Mouse (Mus musculus): ENCODE measurements around the gene Mpg. TPM values are rescaled to one million over a fixed set of nuclear protein-coding genes. Genes with fewer than 3 reads are reported as not detected.
A peak's percentile ranks its signal among the peaks of the same experiment; 100 is the strongest.
"Not testable (repeated sequence)": the region's sequence is repeated elsewhere in the genome, so short reads cannot be mapped to it uniquely, and the experiment has no call there.

The Mpg gene
- total RNA-seq, 1 experiment from 2014 or later = 14.1 TPM

DNA sequence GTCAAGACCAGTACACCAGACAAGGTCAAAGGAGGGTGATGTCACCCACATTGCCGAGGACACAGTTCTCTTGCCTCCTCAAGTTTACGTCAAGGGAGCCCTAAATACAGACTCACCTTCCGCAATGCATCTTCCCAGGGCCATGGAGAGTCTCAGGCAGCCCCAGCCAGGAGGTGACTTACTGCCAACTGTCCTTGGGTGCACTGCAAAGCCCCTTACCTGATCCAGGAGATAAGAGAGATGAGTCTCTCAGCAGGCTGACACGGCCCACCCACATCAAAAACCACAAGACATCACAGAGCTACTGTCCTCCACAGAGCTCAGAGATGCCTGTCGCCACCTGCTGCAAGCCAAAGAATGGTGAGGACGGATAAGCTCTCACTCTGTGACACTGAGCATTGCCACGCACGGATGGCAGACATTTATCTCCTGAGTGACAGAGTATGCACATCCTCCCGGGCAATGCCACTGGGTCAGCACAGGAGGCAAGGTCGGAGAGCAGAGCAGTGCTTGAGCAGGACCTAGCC is 26.2 kb upstream of the Mpg start, which contains the start of gene Il9r:
Il9r (minus strand) TSS at position 205 of the 527 bp plus-strand sequence.
- ATAC-seq (ENCODE audit: extremely low read depth, insufficient number of reproducible peaks, low FRiP score, poor library complexity, severe bottlenecking) = no peak

DNA sequence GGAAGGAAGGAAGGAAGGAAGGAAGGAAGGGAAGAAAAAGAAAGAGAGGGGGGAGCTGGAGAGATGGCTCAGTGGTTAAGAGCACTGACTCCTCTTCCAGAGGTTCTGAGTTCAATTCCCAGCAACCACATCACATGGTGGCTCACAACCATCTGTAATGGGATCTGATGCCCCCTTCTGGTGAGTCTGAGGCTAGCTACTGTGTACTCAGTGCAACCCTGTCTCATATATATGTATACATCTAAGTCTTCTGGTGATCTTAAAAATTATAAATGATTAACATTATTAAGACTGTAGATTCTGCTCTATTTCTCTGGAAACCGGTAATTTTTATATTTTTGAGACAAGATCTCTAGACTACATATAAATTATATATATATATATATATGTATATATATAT is 25.3 kb upstream of the Mpg start:
- ATAC-seq (ENCODE audit: extremely low read depth, insufficient number of reproducible peaks, low FRiP score, poor library complexity, severe bottlenecking) = not testable (repeated sequence)

DNA sequence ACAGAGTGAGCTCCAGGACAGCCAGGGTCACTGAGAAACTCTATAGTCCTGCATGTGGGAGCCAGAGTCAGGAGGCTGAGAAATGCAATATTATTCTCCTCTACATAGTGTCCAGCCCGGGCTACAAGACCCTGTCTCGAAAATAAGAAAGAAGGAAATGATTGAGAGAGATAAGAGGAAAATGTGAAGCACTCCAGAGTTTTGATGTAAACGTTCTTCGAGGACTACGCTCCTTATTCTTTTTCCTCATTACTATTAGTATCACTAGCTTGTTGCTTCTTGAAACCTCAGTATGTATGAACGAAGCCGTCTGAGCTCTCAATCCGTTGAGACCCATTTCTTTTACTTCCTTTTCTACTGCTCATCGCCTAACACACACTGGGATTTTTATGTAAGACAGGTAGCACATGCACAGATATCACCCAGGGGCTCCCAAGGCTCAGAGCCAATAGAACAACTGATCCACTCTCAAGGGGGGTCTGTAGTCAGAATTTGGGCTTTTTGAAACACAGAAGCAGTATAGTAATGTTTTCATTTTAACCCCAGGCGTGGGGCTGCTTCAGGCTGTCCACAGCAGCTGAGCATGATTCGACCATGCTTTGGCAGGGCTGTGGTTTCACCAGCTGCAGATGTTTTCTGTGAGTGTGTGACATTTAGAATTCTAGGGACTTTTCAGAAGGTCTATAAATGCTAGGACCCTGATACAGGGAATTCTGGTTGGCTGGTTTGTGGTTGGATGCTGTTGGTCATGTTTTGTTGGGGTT is 24.2 kb upstream of the Mpg start:
- ATAC-seq (ENCODE audit: extremely low read depth, insufficient number of reproducible peaks, low FRiP score, poor library complexity, severe bottlenecking) = no peak

DNA sequence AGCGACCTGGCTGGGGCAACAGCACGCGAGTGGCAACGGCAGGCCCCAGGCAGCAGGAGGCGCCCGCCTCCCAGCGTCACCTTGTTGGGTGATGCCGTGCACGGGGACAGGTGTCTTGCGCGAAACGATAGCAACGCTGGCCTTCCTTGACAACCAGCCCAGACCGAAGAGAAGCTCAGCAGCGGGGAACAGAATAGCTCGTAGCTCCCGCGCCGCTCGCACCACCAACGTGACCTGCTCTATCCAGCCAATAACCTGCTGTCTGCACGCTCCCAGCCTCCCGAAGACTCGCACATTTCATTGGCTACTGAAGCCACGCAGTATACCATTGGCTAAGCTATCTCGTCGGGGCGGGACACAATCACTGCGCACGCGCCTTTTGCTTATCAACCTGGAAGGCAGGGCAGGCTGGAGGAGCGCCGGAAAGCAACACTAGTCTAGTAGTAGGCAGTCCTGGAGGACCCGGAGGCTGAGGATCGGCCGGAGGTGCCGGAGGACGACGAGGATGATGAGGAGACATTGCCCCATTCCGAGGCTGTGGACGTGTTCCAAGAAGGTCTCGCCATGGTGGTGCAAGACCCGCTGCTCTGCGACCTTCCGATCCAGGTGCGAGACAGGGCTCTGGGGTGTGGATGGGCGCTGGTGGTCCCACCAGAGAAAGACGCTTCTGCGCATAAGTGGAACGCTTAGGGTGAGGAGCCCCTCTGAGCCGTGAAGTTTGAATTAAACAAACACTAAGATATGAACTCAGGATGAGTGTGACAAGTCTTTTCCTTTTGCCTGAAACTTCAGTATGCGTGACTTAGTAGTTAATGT is 21.0 kb upstream of the Mpg start, which contains the start of gene Snrnp25:
Snrnp25 (plus strand) TSS at position 358 of the 816 bp plus-strand sequence.
- ATAC-seq (ENCODE audit: extremely low read depth, insufficient number of reproducible peaks, low FRiP score, poor library complexity, severe bottlenecking) = peak; percentile 97

DNA sequence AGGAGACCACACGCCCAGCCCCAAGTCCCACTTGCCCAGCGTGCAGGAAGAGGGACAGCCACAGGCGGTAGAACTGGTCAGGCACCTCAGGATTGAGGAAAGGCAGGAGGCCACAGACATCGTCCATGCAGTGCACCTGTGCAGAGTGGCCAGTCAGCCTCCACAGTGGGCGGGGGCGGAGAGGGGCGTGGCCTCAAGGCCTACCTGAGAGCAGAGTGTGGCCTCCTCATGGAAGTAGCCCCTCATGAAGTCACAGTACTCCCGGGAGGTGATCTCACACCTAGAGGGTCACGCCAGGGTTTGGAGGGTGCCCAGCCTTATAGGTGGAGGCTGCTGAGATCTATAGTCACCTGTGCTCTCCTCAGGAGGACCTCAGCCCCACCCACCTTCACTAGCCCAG is 15.7 kb upstream of the Mpg start:
- ATAC-seq (ENCODE audit: extremely low read depth, insufficient number of reproducible peaks, low FRiP score, poor library complexity, severe bottlenecking) = no peak

DNA sequence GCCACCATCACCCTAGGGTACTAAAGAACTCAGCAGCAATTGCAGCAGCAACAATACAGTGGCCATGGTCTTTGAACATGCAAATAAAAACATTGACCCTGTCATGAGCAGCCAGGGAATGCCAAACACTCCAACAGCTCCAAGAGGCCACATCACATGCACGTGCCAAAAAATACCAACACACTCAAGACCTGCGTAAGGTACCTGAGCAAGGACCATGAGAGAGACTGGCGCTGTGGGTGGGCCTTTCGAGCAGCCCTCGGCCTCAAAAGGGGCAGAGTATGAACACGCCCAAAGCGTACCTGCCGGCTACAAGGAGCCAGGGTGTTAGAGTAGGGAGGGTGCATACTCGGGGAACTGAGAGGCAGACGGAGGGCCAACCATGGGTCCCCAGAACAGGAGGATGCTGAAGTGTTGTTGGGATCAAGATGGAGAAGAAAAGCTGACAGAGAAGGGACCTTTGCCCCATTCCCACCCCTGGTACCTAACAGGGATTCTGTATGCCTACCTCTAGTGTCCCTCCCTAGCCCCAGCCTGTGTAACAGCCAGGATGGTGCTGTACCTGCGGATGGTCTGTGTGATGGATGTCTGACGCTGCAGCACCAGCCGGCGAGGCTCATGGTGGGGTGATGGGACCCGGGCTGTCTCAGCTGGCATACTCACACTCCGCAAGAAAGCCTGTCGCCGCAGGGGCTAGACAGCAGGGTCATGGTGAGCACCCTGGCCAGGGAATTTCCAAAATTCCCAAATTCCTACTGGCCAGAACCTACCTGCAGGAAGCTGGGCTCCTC is 10.7 kb upstream of the Mpg start:
- no peak for ATAC-seq (ENCODE audit: extremely low read depth, insufficient number of reproducible peaks, low FRiP score, poor library complexity, severe bottlenecking)

DNA sequence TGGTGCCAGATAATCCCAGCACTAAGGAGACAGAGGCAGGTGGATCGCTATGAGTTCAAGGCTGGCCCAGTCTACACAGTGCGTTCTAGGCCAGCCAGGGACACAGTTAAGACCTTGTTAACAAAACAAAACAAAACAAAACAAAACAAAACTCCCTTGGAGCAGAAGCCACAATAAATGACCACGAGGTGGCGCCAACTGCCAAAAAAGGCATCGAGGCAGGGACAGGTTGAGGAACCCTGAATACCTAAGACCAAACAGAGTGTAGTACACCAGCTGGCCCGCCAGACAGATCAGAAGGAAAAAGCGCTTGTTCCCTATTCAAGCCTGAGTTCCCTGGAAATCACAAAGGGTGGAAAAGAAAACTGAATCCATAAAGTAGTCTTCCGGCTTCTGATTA is 9.5 kb upstream of the Mpg start:
- peak; percentile 68 for ATAC-seq (ENCODE audit: extremely low read depth, insufficient number of reproducible peaks, low FRiP score, poor library complexity, severe bottlenecking)

DNA sequence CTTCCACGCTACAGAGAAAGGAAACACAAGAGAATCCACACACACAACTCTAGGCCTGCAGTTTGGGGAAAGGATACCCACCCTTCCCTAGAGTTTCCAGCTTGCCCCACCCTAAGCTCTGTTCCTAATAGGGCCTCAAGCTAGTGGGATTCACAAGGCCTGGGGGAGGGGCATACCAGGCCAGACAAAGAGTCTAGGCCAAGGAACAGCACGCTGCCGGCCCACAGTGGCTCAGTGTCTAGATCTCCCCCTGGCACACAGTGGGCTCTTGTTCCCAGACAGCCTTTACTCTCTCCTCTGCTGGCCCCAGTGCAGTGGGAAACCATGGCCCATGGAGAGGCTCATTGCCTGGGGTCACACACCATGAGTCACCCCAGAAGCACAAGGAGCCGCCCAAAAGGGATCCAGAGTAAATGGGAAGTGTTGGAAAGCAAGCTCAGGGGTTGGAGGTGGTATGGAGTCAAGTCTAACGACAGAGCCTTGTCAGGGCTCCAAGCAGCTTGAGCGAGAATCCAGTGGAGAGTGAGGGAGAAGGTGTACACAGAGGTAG is 7.7 kb upstream of the Mpg start:
- ATAC-seq (ENCODE audit: extremely low read depth, insufficient number of reproducible peaks, low FRiP score, poor library complexity, severe bottlenecking) = no peak

DNA sequence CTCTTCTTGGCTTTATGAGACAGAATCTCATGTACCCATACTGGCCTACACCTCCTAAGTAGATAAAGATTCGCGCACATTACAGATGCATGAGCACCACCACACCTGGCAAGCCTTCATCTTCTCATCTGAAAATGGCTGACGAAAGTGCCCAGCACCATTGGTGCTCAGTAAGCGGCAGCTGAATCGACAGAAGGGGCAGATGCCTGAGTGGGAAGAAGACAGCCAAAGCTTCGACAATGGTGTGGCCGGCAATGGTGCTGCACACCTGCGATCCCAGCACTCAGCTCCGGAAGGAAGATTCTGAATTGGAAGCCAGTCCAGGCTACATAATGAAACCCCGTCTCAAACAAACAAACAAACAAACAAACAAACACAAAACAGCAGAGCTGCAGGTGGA is 7.0 kb upstream of the Mpg start:
- no peak for ATAC-seq (ENCODE audit: extremely low read depth, insufficient number of reproducible peaks, low FRiP score, poor library complexity, severe bottlenecking)

DNA sequence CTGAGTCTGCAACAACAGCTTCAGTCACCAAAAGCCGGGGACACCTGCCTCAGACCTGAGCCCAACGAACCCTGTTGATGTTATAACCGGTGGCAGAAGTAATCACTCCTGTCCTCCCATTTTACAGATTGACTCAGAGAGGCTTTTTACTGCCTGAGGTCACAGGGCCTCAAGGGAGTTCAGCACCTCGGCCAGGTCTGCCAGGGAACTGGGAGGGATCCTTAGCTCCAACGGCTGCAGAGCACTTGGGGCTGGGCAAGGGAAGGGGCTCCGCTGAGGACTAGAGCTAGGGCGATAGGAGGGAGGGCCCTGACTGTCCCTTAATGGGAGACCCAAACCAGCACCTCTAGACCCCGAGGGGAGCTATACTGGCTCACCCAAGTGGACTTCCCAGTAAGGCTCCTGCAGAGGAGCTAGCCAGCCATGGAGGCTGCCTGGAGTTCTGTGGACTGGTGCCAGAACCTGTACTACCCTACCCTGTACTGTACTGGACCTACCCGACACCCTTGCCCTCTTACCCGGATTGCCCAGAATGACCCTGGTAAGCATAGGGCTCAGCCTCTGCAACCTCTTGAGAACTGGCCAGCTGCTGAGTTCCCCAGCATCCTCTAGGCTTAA is 5.6 kb upstream of the Mpg start:
- no peak for ATAC-seq (ENCODE audit: extremely low read depth, insufficient number of reproducible peaks, low FRiP score, poor library complexity, severe bottlenecking)

DNA sequence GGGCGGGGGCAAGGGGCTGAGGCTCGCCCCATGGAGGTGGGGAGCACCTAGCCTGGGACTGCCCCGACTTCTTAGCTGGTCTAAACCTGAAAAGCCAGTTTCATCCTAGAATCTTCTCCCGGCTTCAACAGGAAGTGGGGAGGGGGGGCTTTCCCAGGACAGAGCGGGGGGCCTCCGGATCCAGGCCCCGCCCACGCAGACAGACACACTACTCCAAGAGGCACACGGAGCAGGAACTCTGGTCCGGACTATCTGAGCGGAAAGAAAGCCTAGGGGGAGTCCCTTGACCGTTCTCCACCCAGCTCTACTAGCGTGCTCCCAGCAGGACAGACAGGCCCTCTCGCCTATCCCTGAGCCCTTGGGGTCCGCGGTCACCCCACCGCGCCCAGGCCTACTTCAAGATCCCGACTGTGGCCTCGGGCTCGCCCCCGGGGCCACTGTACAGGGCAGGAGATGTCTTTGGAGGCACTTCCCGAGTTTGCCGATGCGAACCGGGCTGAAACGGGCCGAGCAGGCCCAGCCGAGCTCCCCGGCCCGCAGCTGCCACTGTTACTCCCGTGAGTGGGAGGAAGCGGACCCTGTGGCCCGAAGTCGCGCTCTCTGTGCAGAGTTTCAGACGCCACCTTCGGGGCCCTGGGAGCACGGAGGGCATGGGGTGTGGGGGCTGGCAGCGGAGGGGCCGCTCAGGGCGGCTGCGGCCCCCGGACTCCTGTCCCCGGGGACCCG is 4.9 kb upstream of the Mpg start:
- ATAC-seq (ENCODE audit: extremely low read depth, insufficient number of reproducible peaks, low FRiP score, poor library complexity, severe bottlenecking) = no peak

DNA sequence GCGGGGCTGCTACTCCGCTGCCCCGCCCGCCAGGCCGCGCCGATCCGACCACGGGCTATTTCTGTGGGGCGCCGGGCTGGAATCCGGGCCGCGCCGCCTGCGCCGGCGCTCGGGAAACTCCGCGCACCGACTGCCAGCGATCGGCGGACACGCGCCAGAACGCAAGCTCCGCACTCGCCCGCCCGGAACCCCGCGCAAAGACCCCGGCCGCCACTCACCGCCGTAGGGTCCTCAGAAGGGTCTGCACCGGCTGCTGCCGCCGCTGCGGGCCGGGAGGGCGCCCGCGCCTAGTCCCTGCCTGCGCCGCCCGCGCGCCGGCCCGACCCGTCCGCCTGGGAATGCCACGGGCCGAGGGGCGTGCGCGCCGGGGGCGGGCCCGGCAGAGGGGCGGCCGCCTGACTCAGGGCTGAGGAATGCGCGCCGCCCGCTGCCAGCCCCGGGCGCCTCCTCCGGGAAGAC is 4.3 kb upstream of the Mpg start, which contains the start of gene Rhbdf1:
Rhbdf1 (minus strand) TSS at position 350 of the 459 bp plus-strand sequence.
- ATAC-seq (ENCODE audit: extremely low read depth, insufficient number of reproducible peaks, low FRiP score, poor library complexity, severe bottlenecking) = no peak

DNA sequence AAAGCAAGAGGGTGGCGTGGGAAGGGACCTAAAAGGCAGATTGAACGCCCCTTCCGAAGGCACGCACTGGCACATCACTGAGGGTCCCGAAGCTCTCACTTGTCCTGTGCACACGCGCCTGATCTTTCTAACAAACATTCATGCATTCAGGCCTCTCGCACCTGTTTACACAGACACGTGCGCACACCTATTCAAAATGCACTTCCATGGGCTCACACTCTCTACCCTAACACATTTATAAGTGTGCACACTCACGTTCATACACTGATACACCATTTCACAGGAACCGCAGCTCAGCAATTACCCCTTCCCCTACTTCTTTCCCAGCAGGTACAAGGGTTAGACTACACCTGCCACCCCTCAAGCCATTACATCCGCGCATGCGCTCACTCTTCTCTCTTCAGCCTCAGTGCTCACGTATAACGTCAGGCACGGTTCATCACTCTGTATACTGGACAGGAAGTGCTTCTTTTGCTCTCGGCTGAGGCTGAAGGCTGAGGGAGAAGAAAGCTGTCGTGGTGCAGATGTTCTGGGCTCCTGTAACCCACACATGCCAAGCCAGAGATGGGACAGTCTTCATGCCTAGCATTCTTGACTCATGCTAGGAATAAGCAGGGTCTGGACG is 3.6 kb upstream of the Mpg start:
- ATAC-seq (ENCODE audit: extremely low read depth, insufficient number of reproducible peaks, low FRiP score, poor library complexity, severe bottlenecking) = no peak

DNA sequence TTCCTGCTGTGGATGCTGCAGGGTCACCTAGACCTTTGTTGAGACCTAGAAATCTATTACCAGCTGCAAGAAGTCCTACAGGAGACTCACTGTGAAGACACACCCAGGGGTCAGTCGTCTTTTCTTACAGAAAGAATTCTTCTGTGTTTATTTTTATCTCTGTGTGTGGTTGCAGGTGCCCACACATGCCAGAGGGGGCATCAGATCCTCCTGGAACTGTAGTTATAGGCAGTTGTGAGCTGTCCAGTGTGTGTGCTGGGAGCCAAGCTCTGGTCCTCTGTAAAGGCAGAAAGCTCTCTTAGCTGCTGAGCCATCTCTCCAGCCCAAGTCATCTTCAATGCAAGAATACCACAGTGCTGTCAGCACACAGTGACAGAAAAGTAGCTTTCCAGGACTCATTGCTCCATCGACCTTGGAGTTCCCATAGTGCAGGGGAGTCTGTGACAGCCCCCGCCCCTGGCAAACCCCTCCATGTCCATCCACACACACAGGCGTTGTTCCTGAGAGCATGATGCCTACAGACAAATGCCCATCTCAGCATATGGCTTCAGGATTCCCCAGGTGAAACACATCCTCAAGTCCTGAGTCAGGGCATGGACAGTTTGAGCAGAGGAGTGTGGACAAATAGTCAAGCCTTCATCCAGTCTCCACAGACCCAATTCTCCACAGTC is 2.9 kb upstream of the Mpg start:
- ATAC-seq (ENCODE audit: extremely low read depth, insufficient number of reproducible peaks, low FRiP score, poor library complexity, severe bottlenecking) = no peak

DNA sequence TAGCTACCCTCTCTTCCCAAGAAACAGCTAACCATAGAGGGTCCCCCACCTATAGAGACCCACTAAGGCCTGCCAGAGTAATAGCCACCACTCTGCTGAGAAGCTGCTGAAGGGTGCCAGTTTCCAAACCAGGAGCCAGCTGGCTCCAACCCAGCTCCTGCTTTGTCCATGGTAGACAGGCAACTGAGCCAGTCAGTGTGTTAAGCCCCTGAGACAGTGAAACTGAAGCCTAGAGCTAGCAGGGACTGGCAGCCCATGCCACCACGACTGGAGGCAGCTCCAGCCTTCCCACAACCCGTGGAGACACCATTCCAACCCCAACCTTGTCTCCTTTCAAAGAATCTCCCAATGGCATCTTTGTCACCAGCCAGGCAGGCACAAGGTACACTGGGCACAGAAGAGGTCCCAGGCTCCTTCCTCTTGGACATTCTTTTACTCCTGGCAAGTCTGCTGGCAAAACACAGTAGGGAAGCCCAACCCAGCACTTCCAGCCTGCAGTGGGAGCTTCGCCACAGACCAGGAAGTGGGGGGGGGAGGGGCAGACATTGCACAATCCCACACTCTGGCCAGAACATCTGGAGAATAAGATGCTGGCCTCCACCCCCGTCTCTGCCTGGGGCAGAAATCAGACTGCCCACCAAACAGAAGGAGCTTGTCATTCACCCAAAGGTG is 1.7 kb upstream of the Mpg start:
- ATAC-seq (ENCODE audit: extremely low read depth, insufficient number of reproducible peaks, low FRiP score, poor library complexity, severe bottlenecking) = no peak
